Mouse (Mus musculus) heart, postnatal 0 days (tissue): ENCODE measurements around the gene Bdnf.

Experiments used
- CTCF ChIP-seq: IDR thresholded peaks from 2 replicates; pipeline ENCODE4 v1.5.1; 2016; ENCODE audit warnings: antibody characterized with exemption, control low read depth, low read depth
- EP300 ChIP-seq: IDR thresholded peaks from 2 replicates; pipeline ENCODE4 v1.6.1; 2016; ENCODE audit warnings: antibody characterized with exemption, low read depth

DNA sequence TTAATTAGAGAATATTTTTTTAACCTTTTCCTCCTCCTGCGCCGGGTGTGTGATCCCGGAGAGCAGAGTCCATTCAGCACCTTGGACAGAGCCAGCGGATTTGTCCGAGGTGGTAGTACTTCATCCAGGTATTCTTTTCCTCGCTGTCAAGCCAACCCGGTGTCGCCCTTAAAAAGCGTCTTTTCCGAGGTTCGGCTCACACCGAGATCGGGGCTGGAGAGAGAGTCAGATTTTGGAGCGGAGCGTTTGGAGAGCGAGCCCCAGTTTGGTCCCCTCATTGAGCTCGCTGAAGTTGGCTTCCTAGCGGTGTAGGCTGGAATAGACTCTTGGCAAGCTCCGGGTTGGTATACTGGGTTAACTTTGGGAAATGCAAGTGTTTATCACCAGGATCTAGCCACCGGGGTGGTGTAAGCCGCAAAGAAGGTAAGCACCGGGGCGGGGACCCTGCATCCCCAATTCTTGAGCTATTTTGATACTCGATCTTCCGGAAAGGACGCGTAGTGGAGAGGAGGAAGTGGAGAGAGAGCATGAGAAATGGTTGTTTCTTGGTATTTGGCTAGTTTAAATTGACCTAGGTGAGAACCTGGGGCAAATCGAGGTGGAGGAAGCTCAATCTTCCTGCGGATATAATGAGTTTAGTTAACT lies 1.6 kb downstream of the Bdnf start:
- no peak for TF ChIP-seq CTCF
- TF ChIP-seq EP300: no peak
